Mouse (Mus musculus) forebrain, embryonic 14.5 days (tissue): ENCODE data around the gene Ltbp1. TPM values are rescaled to one million over a fixed set of nuclear protein-coding genes. Genes with fewer than 3 reads are reported as not detected.

ENCODE experiments used
- ATAC-seq: fragments of 200-750 bp; cut with Nextera tagmentation; 2 replicates; pipeline ENCODE4 v1.8.0; 2017; ENCODE audit warnings: mild to moderate bottlenecking, moderate library complexity
- DNase-seq: peaks from one replicate; pipeline ENCODE4 v3.0.0-alpha.2; 2015; ENCODE audit warnings: low spot score
- H3K27ac ChIP-seq: fragments of 300-500 bp; sonication (generic); 2 replicates; pipeline ENCODE4 v1.5.1; 2014; ENCODE audit warnings: low read depth, mild to moderate bottlenecking, control low read depth, low read length, moderate library complexity
- H3K27me3 ChIP-seq: fragments of 300-500 bp; sonication (generic); replicated peaks from 2 replicates; pipeline ENCODE4 v1.6.1; 2014; ENCODE audit warnings: low read length, control low read depth, mixed read lengths; ENCODE audit not compliant: control insufficient read depth, insufficient read depth
- H3K36me3 ChIP-seq: fragments of 300-500 bp; sonication (generic); 2 replicates; pipeline ENCODE4 v1.6.1; 2014; ENCODE audit warnings: low read length, control low read depth; ENCODE audit not compliant: control insufficient read depth, insufficient read depth
- H3K4me1 ChIP-seq: fragments of 300-500 bp; sonication (generic); 2 replicates; pipeline ENCODE4 v1.6.1; 2014; ENCODE audit warnings: antibody characterized with exemption, low read length, control low read depth; ENCODE audit not compliant: control insufficient read depth, insufficient read depth
- H3K4me2 ChIP-seq: fragments of 300-500 bp; sonication (generic); 2 replicates; pipeline ENCODE4 v1.6.1; 2014; ENCODE audit warnings: mild to moderate bottlenecking, control low read depth, low read length
- H3K4me3 ChIP-seq: fragments of 300-500 bp; sonication (generic); 2 replicates; pipeline ENCODE4 v1.5.1; 2014; ENCODE audit warnings: low read depth, low read length, control low read depth
- H3K9ac ChIP-seq: fragments of 300-500 bp; sonication (generic); 2 replicates; pipeline ENCODE4 v1.6.1; 2014; ENCODE audit warnings: mild to moderate bottlenecking, low read length, control low read depth, moderate library complexity
- H3K9me3 ChIP-seq: fragments of 300-500 bp; sonication (generic); replicated peaks from 2 replicates; pipeline ENCODE4 v1.6.1; 2016; ENCODE audit warnings: low read length, control low read depth, mixed read lengths; ENCODE audit not compliant: control insufficient read depth
- WGBS: fragments of 180-500 bp; shearing (Covaris S2); extraction: QIAGEN DNeasy Blood & Tissue Kit; methylation state at CpG from one replicate; pipeline ENCODE4 v1.1.7; 2014; 5-methylcytosine and 5-hydroxymethylcytosine counted together
- polyA plus RNA-seq: library from polyadenylated mRNA; unstranded; fragments of >200 nt; fragmentation: Nextera tagmentation; extraction: Ambion mirVana; gene quantifications from 2 replicates; pipeline ENCODE4 v1.2.1, GENCODE M21; 2014

Ltbp1 gene
- polyA plus RNA-seq, 1 experiment from 2014 or later: 4.5 TPM

- H3K9ac ChIP-seq: no peak overlapping the region
- 43% methylated on average over 3 of the region's 3 CpGs for WGBS
- DNase-seq: peak; percentile 12
- no peak overlapping the region for H3K27ac ChIP-seq
- H3K4me1 ChIP-seq: no peaks in the 10 kb centered on the region
- no peaks in the 10 kb centered on the region for H3K36me3 ChIP-seq
- H3K4me2 ChIP-seq: no peak overlapping the region
- H3K4me3 ChIP-seq: no peak overlapping the region
- no peaks in the 10 kb centered on the region for H3K9me3 ChIP-seq
- ATAC-seq: no peak
- H3K27me3 ChIP-seq: no peaks in the 10 kb centered on the region
Measured at GRCm38 (mm10) chr17:75292986-75293385, 287.6 kb downstream of the Ltbp1 start.

DNA sequence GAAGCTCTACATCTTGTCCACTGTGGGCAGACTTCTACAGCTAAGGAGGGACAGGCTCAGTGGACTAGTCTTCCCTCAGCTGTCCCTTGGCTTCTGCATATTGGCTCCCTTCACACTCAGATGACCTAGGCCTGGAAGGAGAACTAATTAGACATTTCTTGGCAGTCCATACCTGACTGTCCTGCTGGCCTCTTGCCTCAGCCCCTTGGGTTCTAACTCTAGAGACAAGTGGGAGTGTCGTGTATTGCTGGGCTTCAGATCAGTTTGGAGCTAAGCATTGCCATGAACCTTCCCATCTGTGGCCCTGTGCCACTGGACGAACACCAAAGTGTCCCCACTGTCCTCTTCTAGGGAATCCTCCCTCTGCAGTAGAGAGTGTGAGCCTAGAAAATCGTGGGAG, 288.4 kb downstream of the Ltbp1 start:
- DNase-seq (no peak), ATAC-seq (no peak)
- Histone ChIP-seq H3K36me3 (no peaks in the 10 kb centered on the region), H3K4me3 (no peak overlapping the region), H3K27me3 (no peaks in the 10 kb centered on the region), H3K4me2 (no peak overlapping the region), H3K9ac (no peak overlapping the region), H3K27ac (no peak overlapping the region), H3K9me3 (no peaks in the 10 kb centered on the region), H3K4me1 (no peaks in the 10 kb centered on the region)
- 74% methylated on average over 3 of the region's 3 CpGs for WGBS

GRCm38 (mm10) chr17:75300908-75301307, 295.5 kb downstream of the Ltbp1 start:
- H3K4me1 ChIP-seq: no peaks in the 10 kb centered on the region
- H3K9me3 ChIP-seq: no peaks in the 10 kb centered on the region
- no peak overlapping the region for H3K27ac ChIP-seq
- no peak overlapping the region for H3K4me3 ChIP-seq
- no peak for DNase-seq
- H3K9ac ChIP-seq: no peak overlapping the region
- WGBS: 87% methylated on average over 4 of the region's 4 CpGs
- no peaks in the 10 kb centered on the region for H3K36me3 ChIP-seq
- ATAC-seq: no peak
- no peak overlapping the region for H3K4me2 ChIP-seq
- H3K27me3 ChIP-seq: no peaks in the 10 kb centered on the region

DNA sequence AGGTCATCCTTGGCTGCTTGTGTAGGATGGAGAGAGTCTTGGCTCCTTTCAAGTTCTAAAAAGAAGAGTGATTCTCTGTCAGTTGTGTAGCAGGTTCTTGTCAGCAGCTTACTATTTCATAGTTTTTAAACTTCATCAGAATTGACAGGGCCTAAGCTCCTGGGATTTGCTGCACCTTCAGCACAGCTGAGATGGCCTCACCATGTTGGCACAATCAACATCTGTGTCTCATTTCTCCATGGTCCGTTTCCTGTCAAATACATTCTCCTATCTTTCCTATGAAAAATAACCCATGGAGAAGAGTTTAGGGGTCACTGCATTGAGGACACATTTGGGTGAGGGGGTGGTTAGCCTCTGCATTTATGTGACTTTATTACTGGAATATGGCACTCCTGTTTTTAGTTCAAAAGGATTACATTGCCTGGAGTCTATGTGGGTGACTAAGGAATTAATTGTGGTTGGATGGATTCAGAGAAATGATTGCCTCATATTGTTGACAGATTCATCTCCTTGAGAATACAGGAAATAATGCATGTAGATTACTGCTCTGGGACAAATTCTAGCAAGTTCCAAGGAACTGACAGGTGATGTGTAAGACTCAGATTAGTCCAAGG, 299.5 kb downstream of the Ltbp1 start:
- ATAC-seq (no peak), DNase-seq (no peak)
- Histone ChIP-seq H3K27ac (no peak overlapping the region), H3K4me2 (no peak overlapping the region), H3K9me3 (no peaks in the 10 kb centered on the region), H3K36me3 (no peaks in the 10 kb centered on the region), H3K9ac (no peak overlapping the region), H3K4me3 (no peak overlapping the region), H3K27me3 (no peaks in the 10 kb centered on the region), H3K4me1 (0 out of 2 replicates have a peak, but pooled peaks cover 5% of the 10 kb centered on the region)
- WGBS: 92% methylated on average over 1 of the region's 1 CpGs

DNA sequence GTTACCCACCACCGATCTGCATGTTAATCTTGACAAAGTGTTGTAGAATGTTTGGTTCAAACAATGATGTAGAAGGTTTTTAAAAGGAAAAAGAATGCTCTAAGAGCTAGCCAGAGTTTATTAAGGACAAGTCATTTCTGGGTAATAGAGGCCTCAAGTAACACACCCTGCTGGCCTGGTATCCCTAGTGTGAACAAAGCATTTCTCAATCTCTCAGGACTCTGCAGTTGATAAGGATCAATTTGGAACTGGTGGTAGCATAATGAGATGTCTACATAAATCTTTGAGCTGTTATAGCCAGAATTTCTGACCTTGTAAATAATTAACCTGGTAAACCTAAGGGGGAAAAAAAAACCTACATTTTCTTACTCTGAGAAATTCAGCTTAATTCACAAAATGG, 300.3 kb downstream of the Ltbp1 start:
- ATAC-seq: no peak
- Histone ChIP-seq H3K4me1 (0 out of 2 replicates have a peak, but pooled peaks cover 5% of the 10 kb centered on the region), H3K36me3 (no peaks in the 10 kb centered on the region), H3K9ac (no peak overlapping the region), H3K27me3 (no peaks in the 10 kb centered on the region), H3K4me3 (no peak overlapping the region), H3K9me3 (no peaks in the 10 kb centered on the region), H3K4me2 (no peak overlapping the region), H3K27ac (no peak overlapping the region)
- no peak for DNase-seq
- WGBS: 100% methylated on average over 1 of the region's 1 CpGs

GRCm38 (mm10) chr17:75307070-75308011, 302.0 kb downstream of the Ltbp1 start:
- Histone ChIP-seq H3K9me3 (no peaks in the 10 kb centered on the region), H3K4me2 (no peak overlapping the region), H3K4me1 (0 out of 2 replicates have a peak, but pooled peaks cover 5% of the 10 kb centered on the region), H3K9ac (no peak overlapping the region), H3K4me3 (no peak overlapping the region), H3K27ac (no peak overlapping the region), H3K27me3 (no peaks in the 10 kb centered on the region), H3K36me3 (no peaks in the 10 kb centered on the region)
- 37% methylated on average over 18 of the region's 18 CpGs for WGBS
- DNase-seq: peak; percentile 48
- peak; percentile 34 for ATAC-seq

- no peaks in the 10 kb centered on the region for H3K36me3 ChIP-seq
- H3K27me3 ChIP-seq: no peaks in the 10 kb centered on the region
- no peak overlapping the region for H3K9ac ChIP-seq
- peak; percentile 42 for DNase-seq
- WGBS: 64% methylated on average over 4 of the region's 4 CpGs
- no peak for ATAC-seq
- no peaks in the 10 kb centered on the region for H3K9me3 ChIP-seq
- no peak overlapping the region for H3K27ac ChIP-seq
- H3K4me1 ChIP-seq: no peaks in the 10 kb centered on the region
- no peak overlapping the region for H3K4me3 ChIP-seq
- no peak overlapping the region for H3K4me2 ChIP-seq
Measured at GRCm38 (mm10) chr17:75317106-75317505, 311.7 kb downstream of the Ltbp1 start.

GRCm38 (mm10) chr17:75323229-75323628, 317.9 kb downstream of the Ltbp1 start:
- no peak overlapping the region for H3K4me2 ChIP-seq
- H3K36me3 ChIP-seq: no peaks in the 10 kb centered on the region
- no peak overlapping the region for H3K9ac ChIP-seq
- ATAC-seq (no peak), DNase-seq (no peak)
- 84% methylated on average over 5 of the region's 5 CpGs for WGBS
- H3K27ac ChIP-seq: no peak overlapping the region
- no peak overlapping the region for H3K4me3 ChIP-seq
- no peaks in the 10 kb centered on the region for H3K9me3 ChIP-seq
- no peaks in the 10 kb centered on the region for H3K27me3 ChIP-seq
- H3K4me1 ChIP-seq: no peaks in the 10 kb centered on the region

DNA sequence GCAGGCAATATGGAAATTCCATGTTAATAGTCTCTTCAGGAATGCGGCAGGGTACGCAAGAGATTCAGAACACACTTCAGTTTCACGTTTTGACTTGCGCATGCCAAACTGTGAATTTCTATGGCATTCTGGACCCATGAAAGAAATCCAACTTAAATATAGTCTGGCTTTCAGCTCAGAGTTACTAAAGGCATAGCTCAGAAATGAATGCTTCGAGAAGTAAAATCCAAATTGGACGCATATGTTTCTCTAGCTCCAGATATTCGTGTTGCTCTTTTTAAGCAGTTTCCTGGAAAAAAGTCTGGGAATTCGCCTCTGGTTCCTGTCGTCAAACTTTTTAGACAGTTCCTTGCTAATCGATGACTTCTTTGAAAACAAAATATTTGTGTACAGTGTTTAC, 318.4 kb downstream of the Ltbp1 start:
- DNase-seq (no peak), ATAC-seq (no peak)
- Histone ChIP-seq H3K4me2 (no peak overlapping the region), H3K4me1 (no peaks in the 10 kb centered on the region), H3K9me3 (no peaks in the 10 kb centered on the region), H3K36me3 (no peaks in the 10 kb centered on the region), H3K4me3 (no peak overlapping the region), H3K27ac (no peak overlapping the region), H3K27me3 (no peaks in the 10 kb centered on the region), H3K9ac (no peak overlapping the region)
- WGBS: 90% methylated on average over 10 of the region's 10 CpGs
